Mouse (Mus musculus) right cerebral cortex, postnatal 36 days (tissue): ENCODE measurements at regions not wholly inside any gene's neighbourhood (a gene's known extent, or its start where the extent isn't known, plus 50 kb on each side); places are given as distances from the start of the nearest gene placed in this dataset.

Source experiments
- DNase-seq, 2 experiments: peaks; one replicate each; pipeline ENCODE4 v3.0.0; 2022; ENCODE audit warnings: low spot score in 2 of 2, mixed read lengths in 1 of 2

- DNase-seq = no peak
Observed at GRCm38 (mm10) chr4:52666768-52667480, 70.8 kb downstream of the Toporsl start.

DNA sequence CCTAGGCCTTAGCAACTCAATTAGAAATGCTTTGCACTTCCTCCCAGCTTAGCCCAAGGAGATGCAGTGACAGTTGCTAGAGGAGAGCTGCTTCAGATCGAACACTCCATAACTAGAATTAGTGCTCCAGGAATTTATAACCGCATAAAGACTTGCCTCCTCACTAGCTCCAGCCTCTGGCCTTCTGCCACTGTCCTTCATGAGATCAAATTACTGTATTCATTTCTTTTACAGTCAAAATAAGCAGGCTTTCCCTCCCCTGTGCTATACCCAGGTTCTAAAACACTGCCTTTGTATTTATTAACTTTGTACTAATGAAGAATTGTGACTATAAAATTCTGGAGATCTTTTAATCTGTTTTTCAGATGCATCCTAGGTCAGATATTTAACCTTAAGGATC lies 104.8 kb upstream of the Olfr275 start:
- no peak for DNase-seq

GRCm38 (mm10) chr4:52726203-52726602 lies 88.2 kb upstream of the Olfr275 start:
- DNase-seq = no peak

DNA sequence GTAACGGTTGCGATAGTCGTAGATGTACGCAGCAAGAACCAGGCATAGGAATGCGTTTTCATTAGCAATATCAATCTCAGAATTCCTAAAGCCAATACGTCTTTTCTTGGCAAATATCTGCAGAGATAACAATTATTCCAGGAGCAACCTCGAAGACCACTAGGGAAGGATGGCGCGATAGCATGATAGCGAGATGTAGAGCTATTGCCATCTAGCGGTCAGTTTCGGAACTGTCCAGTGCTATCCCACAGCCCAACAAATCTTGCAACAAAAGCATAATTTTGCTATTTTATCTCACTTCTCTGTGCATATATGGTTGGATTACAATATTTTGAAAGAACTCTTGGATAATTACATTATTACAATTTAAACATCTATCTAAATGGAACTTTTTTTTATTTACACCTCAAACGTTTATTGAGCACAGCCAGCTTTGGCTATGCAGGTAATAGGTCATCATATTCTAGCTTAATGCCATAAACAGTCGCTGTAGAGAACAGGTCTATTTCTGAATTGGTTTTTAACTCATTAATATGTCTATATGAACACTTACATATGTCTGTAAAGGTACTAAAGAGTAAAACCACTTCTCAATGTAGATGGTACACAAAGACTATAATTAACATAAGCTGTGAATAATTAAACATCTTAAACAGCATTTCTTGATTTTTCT lies 87.6 kb upstream of the Olfr275 start:
- DNase-seq = peak; percentile 35 to 57

- DNase-seq = no peak
Observed at GRCm38 (mm10) chr4:52733141-52733540, 81.3 kb upstream of the Olfr275 start.

DNA sequence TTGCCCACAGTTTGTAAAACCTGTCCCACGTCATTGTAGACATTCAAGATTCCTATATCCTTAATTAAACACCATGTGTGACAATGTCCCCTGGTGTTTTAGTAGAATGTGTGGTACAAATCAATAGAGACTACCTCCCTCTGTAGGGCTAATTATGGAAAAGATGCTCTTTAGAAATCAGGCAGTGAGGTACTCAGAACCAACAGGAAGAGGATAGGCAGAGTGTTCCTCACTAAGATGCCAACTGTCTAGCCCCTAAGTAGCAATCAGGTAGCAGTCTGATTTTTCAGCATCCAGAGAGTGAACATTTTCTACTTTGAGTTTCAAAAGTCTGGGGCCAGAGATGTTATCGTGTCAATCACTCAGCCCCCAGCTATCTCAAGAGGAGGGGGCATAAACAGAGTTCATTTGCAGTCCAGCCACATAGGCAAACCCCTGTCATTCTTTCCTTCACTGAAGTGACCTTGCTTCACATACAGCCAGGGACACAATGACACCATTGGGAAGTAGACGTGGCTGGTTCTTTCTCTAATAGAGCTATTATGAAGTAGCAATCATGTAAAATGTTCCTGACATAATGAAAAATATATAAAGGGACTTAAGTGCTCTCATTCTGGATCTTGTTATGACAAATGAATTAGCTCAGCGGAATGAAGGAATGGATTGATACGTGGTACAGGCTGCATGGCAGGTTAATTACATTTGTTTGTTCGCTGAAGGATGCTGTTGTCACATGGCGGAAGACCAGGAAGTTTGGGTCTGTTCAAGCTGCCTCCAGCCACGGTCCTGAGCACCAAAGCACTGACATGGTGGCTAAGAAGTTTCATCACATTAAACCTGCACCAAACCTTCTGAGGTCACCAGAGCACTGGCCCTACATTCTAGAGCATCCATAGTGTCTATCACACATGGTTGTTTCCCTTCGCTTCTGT lies 74.6 kb upstream of the Olfr275 start:
- DNase-seq = no peak

DNA sequence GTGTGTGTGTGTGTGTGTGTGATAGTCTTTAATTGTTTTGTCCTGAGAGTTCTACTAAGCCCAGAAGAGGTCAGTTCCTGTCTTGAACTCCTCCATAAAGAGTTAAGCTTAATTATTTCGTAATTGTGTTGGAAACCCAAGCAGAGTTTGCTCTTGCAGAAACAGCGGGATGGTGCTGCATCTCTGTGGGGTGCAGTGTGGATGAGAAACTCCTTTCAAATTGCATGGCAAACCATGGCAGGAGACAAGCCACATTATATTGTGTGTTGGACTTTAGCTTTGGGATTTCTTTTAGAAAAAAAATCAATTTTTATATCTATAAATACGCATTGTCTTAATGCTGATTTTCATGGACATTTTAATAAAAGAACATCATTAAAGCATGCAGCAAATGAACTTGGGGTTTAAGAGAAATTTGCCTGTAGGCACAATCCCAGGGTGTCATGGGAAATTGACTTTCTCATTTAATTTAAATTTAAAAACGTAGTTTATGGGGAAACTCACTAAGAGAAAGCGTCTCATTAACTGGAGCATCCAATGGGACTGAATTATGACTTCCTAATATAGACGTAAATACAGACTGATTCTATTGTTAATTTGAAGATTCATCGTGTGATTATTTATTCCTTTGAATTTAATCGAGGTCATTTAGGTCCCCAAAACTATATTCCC lies 61.4 kb upstream of the Olfr275 start:
- DNase-seq = no peak
